Comparison of ENCODE assay signal across 17 mouse cellular contexts in genomic region chr7:65570691-65571090, GRCm38 (mm10). TPM values are rescaled to one million over a fixed set of nuclear protein-coding genes. Genes with fewer than 3 reads are reported as not detected.
A peak's percentile ranks its signal among the peaks of the same experiment; 100 is the strongest.
DNase-seq lines count a peak whose midpoint lies in the region; ATAC-seq and TF ChIP-seq lines count a peak whose summit lies in the region.
"Had no signal": no experiment of that assay in that cellular context is flagged by ENCODE, and none has a peak within 500 bp of the region (broad histone marks: within the 10 kb centered on the region; RNA-seq: fewer than 3 reads in every experiment).

No protein-coding gene starts in this region.

- DNase-seq in heart, postnatal 0 days (ENCODE audit: low spot score): peak; percentile 14
- DNase-seq in heart, adult 11 months: no peak
- DNase-seq in midbrain, embryonic 14.5 days: peak; percentile 15
- DNase-seq in brain, adult 2 months (ENCODE audit: low read depth, low spot score): peak; percentile 74
- DNase-seq in layer of hippocampus, postnatal 10 days (ENCODE audit: low spot score in 2 of 2): peak; percentile 24
- DNase-seq in adrenal gland, postnatal 4 days (ENCODE audit: low spot score in 2 of 2): no peak
- no peak for DNase-seq in adrenal gland, postnatal 36 days
- DNase-seq: adrenal gland, adult 8-10 months; cerebellum, postnatal 25 days; gastrocnemius, postnatal 36 days; kidney, postnatal 10 days; liver, postnatal 0 days; thymus, postnatal 36 days had no signal

- no peaks in the 10 kb centered on the region for H3K4me1 ChIP-seq in heart, postnatal 0 days (ENCODE audit: control insufficient read depth, insufficient read depth)
- no peaks in the 10 kb centered on the region for H3K4me1 ChIP-seq in midbrain, embryonic 14.5 days (ENCODE audit: control insufficient read depth, insufficient read depth, low read length)
- peaks cover 5% of the 10 kb centered on the region; the same call in 1 of the 2 replicates for H3K4me1 ChIP-seq in midbrain, embryonic 13.5 days (replicated peaks)
- H3K4me1 ChIP-seq: heart, embryonic 12.5 days; intestine, embryonic 15.5 days had no signal

- H3K9ac ChIP-seq in heart, postnatal 0 days (replicated peaks; ENCODE audit: low read depth, low read length): no peak overlapping the region
- no peak overlapping the region for H3K9ac ChIP-seq in midbrain, embryonic 14.5 days (replicated peaks; ENCODE audit: low read length)
- no peak overlapping the region for H3K9ac ChIP-seq in midbrain, embryonic 13.5 days (replicated peaks)
- H3K9ac ChIP-seq: heart, embryonic 12.5 days; intestine, embryonic 15.5 days; liver, postnatal 0 days had no signal

- no peak for TF ChIP-seq EP300 in heart, postnatal 0 days (IDR thresholded peaks at IDR 0.05; ENCODE audit: low read depth)

- WGBS in heart, postnatal 0 days: 56% methylated on average over 4 of the region's 4 CpGs
- 87% methylated on average over 4 of the region's 4 CpGs for WGBS in midbrain, embryonic 14.5 days
- WGBS in midbrain, embryonic 13.5 days: 90% methylated on average over 4 of the region's 4 CpGs

- H3K4me2 ChIP-seq in heart, postnatal 0 days (ENCODE audit: low read depth, low read length): no peak overlapping the region
- H3K4me2 ChIP-seq in midbrain, embryonic 14.5 days (ENCODE audit: low read length): no peak overlapping the region
- H3K4me2 ChIP-seq in midbrain, embryonic 13.5 days (replicated peaks): no peak overlapping the region
- H3K4me2 ChIP-seq: heart, embryonic 12.5 days; intestine, embryonic 15.5 days had no signal

- no peaks in the 10 kb centered on the region for H3K27me3 ChIP-seq in heart, postnatal 0 days (ENCODE audit: control insufficient read depth, insufficient read depth, low read length)
- no peaks in the 10 kb centered on the region for H3K27me3 ChIP-seq in midbrain, embryonic 14.5 days (ENCODE audit: control insufficient read depth, insufficient read depth, low read length)
- no peaks in the 10 kb centered on the region for H3K27me3 ChIP-seq in midbrain, embryonic 13.5 days
- H3K27me3 ChIP-seq: heart, embryonic 12.5 days; intestine, embryonic 15.5 days had no signal

- H3K36me3 ChIP-seq in heart, postnatal 0 days (replicated peaks; ENCODE audit: control insufficient read depth, insufficient read depth, low read length): no peaks in the 10 kb centered on the region
- H3K36me3 ChIP-seq in midbrain, embryonic 14.5 days (ENCODE audit: control insufficient read depth, insufficient read depth, low read length): no peaks in the 10 kb centered on the region
- H3K36me3 ChIP-seq in midbrain, embryonic 13.5 days: no peaks in the 10 kb centered on the region
- H3K36me3 ChIP-seq: heart, embryonic 12.5 days; intestine, embryonic 15.5 days had no signal

- no peak overlapping the region for H3K4me3 ChIP-seq in heart, postnatal 0 days (ENCODE audit: low read depth, low read length)
- no peak overlapping the region for H3K4me3 ChIP-seq in midbrain, embryonic 14.5 days (replicated peaks; ENCODE audit: low read depth, low read length)
- no peak overlapping the region for H3K4me3 ChIP-seq in midbrain, embryonic 13.5 days (replicated peaks)
- H3K4me3 ChIP-seq: heart, embryonic 12.5 days; intestine, embryonic 15.5 days; left cerebral cortex, adult 2 months had no signal

- H3K9me3 ChIP-seq in heart, postnatal 0 days (replicated peaks; ENCODE audit: control insufficient read depth, low read length): no peaks in the 10 kb centered on the region
- no peaks in the 10 kb centered on the region for H3K9me3 ChIP-seq in midbrain, embryonic 14.5 days (ENCODE audit: control insufficient read depth, low read length)
- H3K9me3 ChIP-seq in midbrain, embryonic 13.5 days: no peaks in the 10 kb centered on the region
- H3K9me3 ChIP-seq: heart, embryonic 12.5 days; intestine, embryonic 15.5 days had no signal

- no peak for TF ChIP-seq CTCF in heart, postnatal 0 days (IDR thresholded peaks at IDR 0.05; ENCODE audit: low read depth)

- no peak for ATAC-seq in heart, postnatal 0 days (ENCODE audit: insufficient read depth, low read depth)
- no peak for ATAC-seq in midbrain, embryonic 14.5 days (ENCODE audit: low FRiP score, low TSS enrichment)
- no peak for ATAC-seq in midbrain, embryonic 13.5 days
- ATAC-seq: intestine, embryonic 15.5 days; liver, postnatal 0 days had no signal

- no peak overlapping the region for H3K27ac ChIP-seq in heart, postnatal 0 days (ENCODE audit: low read depth)
- H3K27ac ChIP-seq in midbrain, embryonic 14.5 days (replicated peaks; ENCODE audit: low read depth, low read length): no peak overlapping the region
- H3K27ac ChIP-seq in midbrain, embryonic 13.5 days: no peak overlapping the region
- H3K27ac ChIP-seq: intestine, embryonic 15.5 days; left cerebral cortex, adult 2 months had no signal

RNA-seq across cellular contexts. Expression of gene Tjp1, which starts 43.1 kb away (rescaled TPM):
- 33.9 and 36.5 TPM in 2 replicates for total RNA-seq in heart, postnatal 0 days (2014; rRNA removed; ENCODE audit: low replicate concordance)
- 13.8 and 15.0 TPM in 2 replicates for polyA plus RNA-seq in heart, postnatal 0 days (2015; fragmentation: Nextera tagmentation; extraction: Ambion mirVana)
- polyA plus RNA-seq in midbrain, embryonic 14.5 days (2014; fragmentation: Nextera tagmentation; extraction: Ambion mirVana): 19.6 and 22.4 TPM in 2 replicates
- polyA plus RNA-seq in midbrain, embryonic 13.5 days (2015; fragmentation: Nextera tagmentation; extraction: Ambion mirVana): 22.3 and 26.9 TPM in 2 replicates
- total RNA-seq in layer of hippocampus, postnatal 10 days (2021): 100 to 1,000 TPM; 113 to 118 TPM
- total RNA-seq in adrenal gland, postnatal 4 days (2021): 100 to 1,000 TPM; 103 to 124 TPM
- 10 to 100 TPM; 86.5 to 89.9 TPM for total RNA-seq in adrenal gland, postnatal 36 days (2021)

Comparison
In these comparisons a context has a peak if more than half of its experiments do, and no peak if none do; other contexts are left out.
1. DNase-seq: peak in heart, postnatal 0 days (single experiment), midbrain, embryonic 14.5 days (single experiment), brain, adult 2 months (single experiment) and layer of hippocampus, postnatal 10 days (2 of 2); none in heart, adult 11 months (single experiment), adrenal gland, postnatal 4 days (0 of 2) and adrenal gland, postnatal 36 days (0 of 2).